16 mouse cellular contexts compared by ENCODE assay signal in genomic region chr6:64279927-64280326, GRCm38 (mm10).
"Had no signal": no experiment of that assay in that cellular context is flagged by ENCODE, and none has a peak within 500 bp of the region (broad histone marks: within the 10 kb centered on the region; RNA-seq: fewer than 3 reads in every experiment).

No protein-coding gene starts in this region.

- H3K27me3 ChIP-seq: neural tube, embryonic 13.5 days; neural tube, embryonic 15.5 days; stomach, embryonic 15.5 days had no signal

- H3K36me3 ChIP-seq: neural tube, embryonic 13.5 days; neural tube, embryonic 15.5 days; stomach, embryonic 15.5 days had no signal

- H3K9me3 ChIP-seq: neural tube, embryonic 13.5 days; neural tube, embryonic 15.5 days; stomach, embryonic 15.5 days had no signal

- H3K9ac ChIP-seq: neural tube, embryonic 13.5 days; neural tube, embryonic 15.5 days; stomach, embryonic 15.5 days had no signal

- H3K27ac ChIP-seq: neural tube, embryonic 13.5 days; neural tube, embryonic 15.5 days; stomach, embryonic 15.5 days; stomach, postnatal 0 days had no signal

- H3K4me1 ChIP-seq: neural tube, embryonic 13.5 days; neural tube, embryonic 15.5 days; stomach, embryonic 15.5 days had no signal

- H3K4me3 ChIP-seq: neural tube, embryonic 13.5 days; neural tube, embryonic 15.5 days; stomach, embryonic 15.5 days had no signal

- DNase-seq: retina, postnatal 1 day; right cerebral cortex, adult 18-20 months; right cerebral cortex, postnatal 14 days; right cerebral cortex, postnatal 25 days; right cerebral cortex, postnatal 4 days; spleen, adult 18-20 months; thymus, adult 18-20 months; thymus, adult 2 months; thymus, postnatal 14 days; thymus, postnatal 25 days; thymus, postnatal 36 days; thymus, postnatal 4 days had no signal

- H3K4me2 ChIP-seq: neural tube, embryonic 13.5 days; neural tube, embryonic 15.5 days; stomach, embryonic 15.5 days had no signal
